Mouse (Mus musculus) kidney, adult 2 months (tissue): ENCODE results near the gene Olfr513. TPM values are rescaled to one million over a fixed set of nuclear protein-coding genes. Genes with fewer than 3 reads are reported as not detected.

Source experiments
- DNase-seq: peaks from one replicate; pipeline ENCODE4 v3.0.0; 2021
- H3K27ac ChIP-seq: fragments of 200-500 bp; 2 replicates; pipeline ENCODE4 v1.5.1; 2012; ENCODE audit warnings: low read depth, low read length, control low read depth, inconsistent platforms; ENCODE audit not compliant: insufficient read depth
- H3K27me3 ChIP-seq: fragments of 200-500 bp; replicated peaks from 2 replicates; pipeline ENCODE4 v1.6.1; 2012; ENCODE audit warnings: mild to moderate bottlenecking, moderate library complexity, low read length, inconsistent platforms; ENCODE audit not compliant: control insufficient read depth, insufficient read depth
- H3K36me3 ChIP-seq: fragments of 200-500 bp; 2 replicates; pipeline ENCODE4 v1.6.1; 2012; ENCODE audit warnings: mild to moderate bottlenecking, moderate library complexity, low read length, inconsistent platforms; ENCODE audit not compliant: control insufficient read depth, insufficient read depth
- H3K4me1 ChIP-seq: fragments of 200-500 bp; 2 replicates; pipeline ENCODE4 v1.6.1; 2011; ENCODE audit warnings: low read length; ENCODE audit not compliant: control insufficient read depth, insufficient read depth
- H3K4me3 ChIP-seq: fragments of 200-500 bp; 2 replicates; pipeline ENCODE4 v1.5.1; 2011; ENCODE audit warnings: mild to moderate bottlenecking, low read depth, low read length, control low read depth; ENCODE audit not compliant: insufficient read depth
- CTCF ChIP-seq: fragments of 200-500 bp; conservative IDR thresholded peaks from 2 replicates; pipeline ENCODE4 v1.5.1; 2011; ENCODE audit warnings: low read depth, mild to moderate bottlenecking, control low read depth, low read length, moderate library complexity, mixed read lengths; ENCODE audit not compliant: insufficient read depth, insufficient read length
- POLR2A ChIP-seq: fragments of 200-500 bp; IDR thresholded peaks from one replicate; pipeline ENCODE4 v1.6.1; 2011; ENCODE audit warnings: low read depth, low read length, control low read depth
- WGBS: fragments of 180-500 bp; shearing (Covaris S2); methylation state at CpG from one replicate; pipeline ENCODE4 v1.1.7; 2018; 5-methylcytosine and 5-hydroxymethylcytosine counted together
- polyA plus RNA-seq: library from polyadenylated mRNA; depleted of rRNA; stranded (reverse); fragments of >200 nt; gene quantifications from 2 replicates; pipeline ENCODE4 v1.2.3, GENCODE M21; 2012; rRNA removed

Olfr513 gene
- not detected in 2 replicates for polyA plus RNA-seq

DNA sequence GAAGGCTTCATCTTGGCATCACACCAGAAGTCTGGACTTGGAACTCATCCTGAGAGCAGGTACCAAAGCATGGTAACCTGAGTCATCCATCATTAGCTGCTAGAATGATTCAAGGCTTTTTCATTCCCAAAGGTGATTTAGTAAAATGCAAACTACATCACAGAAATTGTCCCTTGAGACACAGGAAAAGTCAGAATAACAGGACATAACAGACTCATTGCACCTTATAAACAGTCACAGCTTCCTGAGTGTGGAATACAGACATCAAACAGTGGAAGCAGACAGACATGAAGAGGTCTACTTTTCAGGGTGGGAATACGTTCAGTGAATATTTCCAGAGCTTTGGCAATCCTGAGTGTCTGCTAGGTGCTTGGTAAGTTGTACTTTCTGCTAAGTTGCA is at the start of gene Olfr513:
Gene Olfr513, plus strand, starts transcription at position 301 of the 400 bp plus-strand sequence.
- no peaks in the 10 kb centered on the region for H3K4me1 ChIP-seq
- DNase-seq: no peak
- no peak within 1 kb of the TSS for H3K4me3 ChIP-seq
- H3K27ac ChIP-seq: no peak within 1 kb of the TSS
- TF ChIP-seq POLR2A: no peak
- no peak for TF ChIP-seq CTCF
- WGBS: 65% methylated on average over 1 of the region's 1 CpGs
- no peaks in the 10 kb centered on the region; the same call in 1 of the 2 replicates for H3K27me3 ChIP-seq
- no peaks in the 10 kb centered on the region for H3K36me3 ChIP-seq

DNA sequence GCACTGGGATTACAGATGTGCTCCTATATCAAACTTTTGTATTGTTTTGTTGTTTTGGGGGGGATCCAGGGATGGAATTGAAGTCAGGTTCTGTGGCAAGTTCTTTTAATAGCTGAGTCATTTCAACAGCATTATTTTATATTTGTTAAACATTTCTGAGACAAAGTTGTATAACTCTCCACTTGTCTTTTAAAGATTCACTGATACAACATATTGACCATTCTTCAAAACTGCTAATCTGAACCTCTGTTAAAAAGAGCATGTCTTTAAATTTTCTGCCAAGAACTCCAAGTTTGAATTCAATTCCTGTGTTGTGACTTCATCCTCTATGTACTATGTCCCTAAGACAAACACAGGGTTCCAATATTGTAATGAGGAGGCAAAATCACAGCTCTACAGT is 37.8 kb upstream of the Olfr513 start, which contains the start of gene Olfr512:
Gene Olfr512, plus strand, starts transcription at position 301 of the 400 bp plus-strand sequence.
- no peaks in the 10 kb centered on the region for H3K4me1 ChIP-seq
- no peak for DNase-seq
- no peaks in the 10 kb centered on the region for H3K36me3 ChIP-seq
- no peak for TF ChIP-seq CTCF
- no peak for TF ChIP-seq POLR2A
- H3K27me3 ChIP-seq: no peaks in the 10 kb centered on the region
- no peak within 1 kb of the TSS for H3K4me3 ChIP-seq
- no peak within 1 kb of the TSS for H3K27ac ChIP-seq

DNA sequence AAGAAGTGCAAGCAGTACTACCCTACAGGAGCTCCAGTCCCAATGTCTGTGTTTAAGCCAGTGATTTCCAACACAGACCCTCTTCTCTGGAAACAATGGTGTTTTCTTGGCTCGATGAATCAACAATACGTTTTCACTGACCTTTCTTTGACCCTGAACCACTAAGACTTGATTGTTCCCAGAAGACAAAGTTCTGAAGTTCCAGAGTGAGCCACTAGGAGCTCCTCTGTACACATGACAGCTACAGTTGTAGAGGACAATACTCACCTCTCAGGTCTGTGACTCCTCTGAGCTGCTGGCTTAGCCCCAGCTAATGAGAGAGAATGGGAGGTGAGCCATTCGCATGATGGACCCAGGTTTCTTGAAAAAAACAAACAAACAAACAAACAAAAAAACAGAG is 9.6 kb downstream of the Olfr513 start:
- no peak for DNase-seq
- WGBS: 40% methylated on average over 3 of the region's 3 CpGs
- TF ChIP-seq POLR2A (no peak), CTCF (no peak)

DNA sequence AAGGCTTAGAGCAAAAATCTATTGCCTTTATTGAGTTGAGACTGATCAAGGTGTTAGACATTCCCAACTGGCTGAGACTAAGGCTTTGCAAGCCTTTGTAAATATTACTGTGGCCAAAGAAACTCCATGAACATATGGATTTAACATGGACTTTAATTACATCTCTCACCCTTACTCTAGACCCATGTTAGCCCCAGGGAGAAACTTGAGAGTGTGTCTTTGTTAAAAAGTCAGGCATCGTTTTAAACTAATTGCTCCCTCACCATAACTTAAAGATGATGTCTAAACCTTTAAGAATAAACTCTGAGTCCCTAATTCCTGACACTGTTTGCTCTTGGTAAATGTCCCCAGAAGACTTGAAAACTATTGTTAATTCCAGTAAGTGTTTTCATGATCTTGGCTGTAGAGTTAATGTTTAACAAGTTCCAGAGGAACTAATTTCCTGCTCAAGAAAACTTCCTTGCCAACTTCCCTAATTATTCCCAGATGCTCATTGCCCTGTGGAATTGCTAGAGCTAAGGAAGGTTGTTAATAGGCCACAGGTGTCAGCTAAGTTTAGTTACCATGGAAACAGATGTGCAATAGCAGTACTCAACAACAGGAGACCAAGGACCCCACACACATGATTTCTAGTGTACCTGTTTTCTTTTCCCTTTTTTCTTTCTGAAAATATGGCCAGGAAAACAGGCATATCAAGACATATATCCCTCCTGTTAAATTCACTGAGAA is 46.6 kb downstream of the Olfr513 start:
- no peaks in the 10 kb centered on the region for H3K27me3 ChIP-seq
- 25% methylated on average over 1 of the region's 1 CpGs for WGBS
- H3K4me1 ChIP-seq: no peaks in the 10 kb centered on the region
- no peaks in the 10 kb centered on the region for H3K36me3 ChIP-seq
- DNase-seq: peak; percentile 9
- TF ChIP-seq CTCF (no peak), POLR2A (no peak)
- H3K4me3 ChIP-seq: no peak overlapping the region
- no peak overlapping the region for H3K27ac ChIP-seq

More for the DNA sequence above, 9.6 kb downstream of the Olfr513 start:
- Histone ChIP-seq H3K4me1 (no peaks in the 10 kb centered on the region), H3K27me3 (no peaks in the 10 kb centered on the region), H3K4me3 (no peak overlapping the region), H3K27ac (no peak overlapping the region), H3K36me3 (no peaks in the 10 kb centered on the region)

Other genes starting within 250 kb of the Olfr513 start
- gene Olfr502, start 225.9 kb upstream of the Olfr513 start, polyA plus RNA-seq: not detected in 2 replicates
- not detected in 2 replicates for gene Olfr503, start 206.4 kb upstream of the Olfr513 start, polyA plus RNA-seq
- not detected in 2 replicates for gene Olfr504, start 185.2 kb upstream of the Olfr513 start, polyA plus RNA-seq
- not detected in 2 replicates for gene Olfr506, start 140.2 kb upstream of the Olfr513 start, polyA plus RNA-seq
- not detected in 2 replicates for gene Olfr507, start 129.2 kb upstream of the Olfr513 start, polyA plus RNA-seq
- gene Olfr508, start 121.0 kb upstream of the Olfr513 start, polyA plus RNA-seq: not detected in 2 replicates
- gene Olfr509, start 99.1 kb upstream of the Olfr513 start, polyA plus RNA-seq: not detected in 2 replicates
- gene Olfr510, start 84.6 kb upstream of the Olfr513 start, polyA plus RNA-seq: not detected in 2 replicates
- gene Olfr512, start 37.7 kb upstream of the Olfr513 start, polyA plus RNA-seq: not detected in 2 replicates
- not detected in 2 replicates for gene Olfr514, start 75.0 kb downstream of the Olfr513 start, polyA plus RNA-seq
- gene Olfr516, start 99.6 kb downstream of the Olfr513 start, polyA plus RNA-seq: not detected in 2 replicates
- not detected in 2 replicates for gene Olfr517, start 121.4 kb downstream of the Olfr513 start, polyA plus RNA-seq
- gene Olfr518, start 134.0 kb downstream of the Olfr513 start, polyA plus RNA-seq: not detected in 2 replicates
- gene Olfr519, start 143.4 kb downstream of the Olfr513 start, polyA plus RNA-seq: not detected in 2 replicates
- 0.03 TPM in 2 replicates for gene Nlrp10, start 179.2 kb downstream of the Olfr513 start, polyA plus RNA-seq
- gene Eif3f, start 183.4 kb downstream of the Olfr513 start, polyA plus RNA-seq: 83.2 and 101 TPM in 2 replicates
- gene Tub, start 199.4 kb downstream of the Olfr513 start, polyA plus RNA-seq: 0.31 and 0.52 TPM in 2 replicates